Mouse (Mus musculus) forebrain, embryonic 12.5 days (tissue): Measurements from ENCODE around the gene Pacsin2. TPM values are rescaled to one million over a fixed set of nuclear protein-coding genes. Genes with fewer than 3 reads are reported as not detected.

Experiments
- ATAC-seq: fragments of 200-750 bp; cut with Nextera tagmentation; 2 replicates; pipeline ENCODE4 v1.8.0; 2017; ENCODE audit warnings: moderate TSS enrichment; ENCODE audit not compliant: low FRiP score
- H3K27ac ChIP-seq: fragments of 300-500 bp; sonication (generic); 2 replicates; pipeline ENCODE4 v1.5.1; 2016; ENCODE audit warnings: mild to moderate bottlenecking
- H3K27me3 ChIP-seq: fragments of 300-500 bp; sonication (generic); 2 replicates; pipeline ENCODE4 v1.6.1; 2016; ENCODE audit warnings: mild to moderate bottlenecking
- H3K36me3 ChIP-seq: fragments of 300-500 bp; sonication (generic); replicated peaks from 2 replicates; pipeline ENCODE4 v1.6.1; 2016; ENCODE audit warnings: mild to moderate bottlenecking
- H3K4me1 ChIP-seq: fragments of 300-500 bp; sonication (generic); 2 replicates; pipeline ENCODE4 v1.6.1; 2016
- H3K4me2 ChIP-seq: fragments of 300-500 bp; sonication (generic); 2 replicates; pipeline ENCODE4 v1.6.1; 2016; ENCODE audit warnings: mild to moderate bottlenecking, moderate library complexity
- H3K4me3 ChIP-seq: fragments of 300-500 bp; sonication (generic); replicated peaks from 2 replicates; pipeline ENCODE4 v1.5.1; 2016; ENCODE audit warnings: mild to moderate bottlenecking
- H3K9ac ChIP-seq: fragments of 300-500 bp; sonication (generic); 2 replicates; pipeline ENCODE4 v1.6.1; 2016; ENCODE audit warnings: mild to moderate bottlenecking
- H3K9me3 ChIP-seq: fragments of 300-500 bp; sonication (generic); 2 replicates; pipeline ENCODE4 v1.6.1; 2016
- WGBS: fragments of 180-500 bp; shearing (Covaris S2); methylation state at CpG from one replicate; pipeline ENCODE4 v1.1.7; 2016; 5-methylcytosine and 5-hydroxymethylcytosine counted together
- polyA plus RNA-seq: library from polyadenylated mRNA; unstranded; fragments of >200 nt; fragmentation: Nextera tagmentation; extraction: Ambion mirVana; gene quantifications from 2 replicates; pipeline ENCODE4 v1.2.1, GENCODE M21; 2016

Pacsin2 gene
- polyA plus RNA-seq, 1 experiment from 2014 or later: 37.0 TPM

- peaks cover 92% of the 10 kb centered on the region for H3K36me3 ChIP-seq
- H3K4me2 ChIP-seq: no peak overlapping the region
- 83% methylated on average over 7 of the region's 7 CpGs for WGBS
- ATAC-seq: no peak
- no peak overlapping the region for H3K4me3 ChIP-seq
- H3K4me1 ChIP-seq: no peaks in the 10 kb centered on the region
- H3K9me3 ChIP-seq: no peaks in the 10 kb centered on the region
- H3K27me3 ChIP-seq: no peaks in the 10 kb centered on the region
- H3K27ac ChIP-seq: no peak overlapping the region
- no peak overlapping the region for H3K9ac ChIP-seq
Measured at GRCm38 (mm10) chr15:83493856-83494571, 29.6 kb upstream of the Pacsin2 start.

- Histone ChIP-seq H3K4me2 (no peak overlapping the region), H3K36me3 (peaks cover 86% of the 10 kb centered on the region), H3K27me3 (no peaks in the 10 kb centered on the region), H3K27ac (no peak overlapping the region), H3K4me1 (no peaks in the 10 kb centered on the region), H3K4me3 (no peak overlapping the region), H3K9ac (no peak overlapping the region), H3K9me3 (no peaks in the 10 kb centered on the region)
- 83% methylated on average over 5 of the region's 5 CpGs for WGBS
- no peak for ATAC-seq
Measured at GRCm38 (mm10) chr15:83491891-83492290, 27.5 kb upstream of the Pacsin2 start.

DNA sequence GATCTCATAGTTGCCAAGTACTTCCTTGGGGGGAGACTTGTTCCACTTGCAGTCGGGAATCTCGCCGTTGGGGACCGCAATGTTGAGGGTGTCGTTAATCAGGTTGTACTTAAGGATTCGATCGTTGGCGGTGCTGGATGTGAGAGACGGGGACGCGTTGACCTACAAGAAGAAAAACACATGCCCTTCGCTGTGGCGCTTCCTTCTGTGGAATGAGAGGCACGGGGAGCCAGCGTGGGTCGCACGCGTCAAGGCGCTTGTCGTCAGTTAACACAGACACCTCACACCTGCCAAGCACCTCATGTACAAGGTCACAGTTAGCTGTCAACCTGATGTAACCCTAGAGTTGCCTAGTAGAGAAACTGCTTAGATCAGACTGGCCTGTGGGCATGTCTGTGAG, 25.1 kb upstream of the Pacsin2 start:
- H3K9me3 ChIP-seq: no peaks in the 10 kb centered on the region
- no peak overlapping the region for H3K4me3 ChIP-seq
- no peak overlapping the region for H3K4me2 ChIP-seq
- H3K9ac ChIP-seq: no peak overlapping the region
- H3K27ac ChIP-seq: no peak overlapping the region
- H3K27me3 ChIP-seq: no peaks in the 10 kb centered on the region
- H3K4me1 ChIP-seq: no peaks in the 10 kb centered on the region
- ATAC-seq: no peak
- H3K36me3 ChIP-seq: peaks cover 76% of the 10 kb centered on the region
- 92% methylated on average over 20 of the region's 20 CpGs for WGBS

DNA sequence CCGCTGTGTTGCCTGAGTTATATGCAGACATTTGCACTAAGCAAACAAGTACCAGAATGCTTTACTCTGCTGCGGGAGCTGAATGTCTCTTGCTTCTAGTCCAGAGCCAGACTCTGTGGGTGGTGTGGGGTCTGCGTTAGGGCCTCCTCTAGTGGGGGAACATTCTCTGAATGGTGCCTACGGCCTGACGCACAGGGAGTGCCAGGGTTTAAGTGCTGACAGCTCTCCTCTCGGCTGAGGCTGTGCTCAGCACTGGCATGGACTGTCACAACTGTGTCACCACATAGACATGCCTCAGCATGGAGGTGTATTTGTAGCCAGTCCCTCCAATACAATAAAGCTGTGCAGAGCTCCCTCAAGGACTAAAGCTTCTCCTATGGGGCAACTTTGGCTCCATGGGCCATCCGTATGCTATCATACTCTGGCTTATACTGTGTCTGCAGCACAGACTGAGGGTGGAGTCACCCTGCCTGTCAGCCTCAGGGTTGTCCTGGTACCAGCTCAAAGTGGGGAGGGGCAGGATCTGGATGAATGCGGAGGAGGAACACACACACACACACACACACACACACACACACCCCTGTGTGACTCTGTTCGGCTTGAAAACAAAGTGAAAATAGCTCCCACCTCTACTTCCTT, 23.2 kb upstream of the Pacsin2 start:
- Histone ChIP-seq H3K4me1 (no peaks in the 10 kb centered on the region), H3K27ac (no peak overlapping the region), H3K4me2 (no peak overlapping the region), H3K4me3 (no peak overlapping the region), H3K9me3 (no peaks in the 10 kb centered on the region), H3K36me3 (peaks cover 61% of the 10 kb centered on the region), H3K9ac (no peak overlapping the region), H3K27me3 (no peaks in the 10 kb centered on the region)
- 80% methylated on average over 9 of the region's 9 CpGs for WGBS
- ATAC-seq: no peak

GRCm38 (mm10) chr15:83484311-83484710, 19.9 kb upstream of the Pacsin2 start:
- no peaks in the 10 kb centered on the region for H3K4me1 ChIP-seq
- H3K9me3 ChIP-seq: no peaks in the 10 kb centered on the region
- no peak overlapping the region for H3K9ac ChIP-seq
- H3K4me2 ChIP-seq: no peak overlapping the region
- no peaks in the 10 kb centered on the region for H3K27me3 ChIP-seq
- peaks cover 32% of the 10 kb centered on the region for H3K36me3 ChIP-seq
- ATAC-seq: no peak
- no peak overlapping the region for H3K4me3 ChIP-seq
- H3K27ac ChIP-seq: no peak overlapping the region
- WGBS: 92% methylated on average over 10 of the region's 10 CpGs

- 54% methylated on average over 2 of the region's 2 CpGs for WGBS
- H3K4me1 ChIP-seq: no peaks in the 10 kb centered on the region
- H3K9ac ChIP-seq: no peak overlapping the region
- H3K27ac ChIP-seq: no peak overlapping the region
- H3K4me2 ChIP-seq: no peak overlapping the region
- H3K4me3 ChIP-seq: no peak overlapping the region
- no peak for ATAC-seq
- no peaks in the 10 kb centered on the region for H3K9me3 ChIP-seq
- H3K36me3 ChIP-seq: peaks cover 26% of the 10 kb centered on the region
- no peaks in the 10 kb centered on the region for H3K27me3 ChIP-seq
Measured at GRCm38 (mm10) chr15:83483482-83483881, 19.1 kb upstream of the Pacsin2 start.

DNA sequence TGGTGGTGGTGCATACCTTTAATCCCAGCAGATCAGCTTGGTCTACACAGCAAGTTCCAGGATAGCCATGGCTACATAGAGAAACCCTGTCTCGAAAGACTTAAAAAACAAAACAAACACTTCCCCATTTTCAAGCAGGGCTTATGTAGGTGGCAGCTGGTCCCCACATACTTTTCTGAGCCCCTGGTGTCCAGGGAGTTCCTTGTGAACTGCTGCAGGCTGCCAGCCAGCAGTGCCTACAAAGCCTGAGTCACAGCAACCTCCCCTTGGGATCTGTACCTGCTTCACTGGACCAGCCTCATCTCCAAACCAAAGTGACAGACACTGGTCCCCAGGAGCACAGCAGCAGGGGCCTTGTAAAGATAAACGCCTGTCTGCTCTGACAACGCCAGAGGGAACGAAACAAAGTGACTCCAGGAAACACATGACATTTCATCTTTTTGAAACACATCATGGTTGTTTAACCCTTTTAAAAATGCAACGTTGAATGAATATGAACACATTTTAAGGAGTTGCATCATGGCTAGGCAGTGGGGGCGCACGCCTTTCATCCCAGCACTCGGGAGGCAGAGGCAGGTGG, 18.3 kb upstream of the Pacsin2 start:
- Histone ChIP-seq H3K27ac (no peak overlapping the region), H3K4me3 (no peak overlapping the region), H3K36me3 (peaks cover 22% of the 10 kb centered on the region), H3K9ac (no peak overlapping the region), H3K4me1 (no peaks in the 10 kb centered on the region), H3K9me3 (no peaks in the 10 kb centered on the region), H3K27me3 (no peaks in the 10 kb centered on the region), H3K4me2 (no peak overlapping the region)
- 81% methylated on average over 8 of the region's 8 CpGs for WGBS
- ATAC-seq: no peak

- no peak for ATAC-seq
- Histone ChIP-seq H3K4me1 (no peaks in the 10 kb centered on the region), H3K4me2 (no peak overlapping the region), H3K36me3 (peaks cover 9% of the 10 kb centered on the region), H3K27me3 (no peaks in the 10 kb centered on the region), H3K9ac (no peak overlapping the region), H3K9me3 (no peaks in the 10 kb centered on the region), H3K4me3 (no peak overlapping the region), H3K27ac (no peak overlapping the region)
- WGBS: 75% methylated on average over 10 of the region's 10 CpGs
Measured at GRCm38 (mm10) chr15:83481236-83481780, 16.9 kb upstream of the Pacsin2 start.

DNA sequence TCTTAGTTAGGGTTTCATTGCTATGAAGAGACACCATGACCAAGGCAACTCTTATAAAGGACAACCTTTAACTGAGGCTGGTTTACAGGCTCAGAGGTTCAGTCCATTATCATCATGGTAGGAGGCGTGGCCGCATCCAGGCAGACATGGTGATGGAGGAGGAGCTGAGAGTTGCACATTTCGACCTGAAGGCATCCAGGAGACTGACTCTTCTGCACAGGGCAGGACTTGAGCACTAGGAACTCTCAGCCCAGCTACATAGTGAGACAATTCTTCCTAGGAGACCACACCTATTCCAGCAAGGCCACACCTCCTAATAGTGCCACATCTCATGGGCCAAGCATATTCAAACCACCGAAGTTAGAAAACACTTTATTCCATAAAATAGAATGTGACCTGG, 15.4 kb upstream of the Pacsin2 start:
- Histone ChIP-seq H3K4me2 (no peak overlapping the region), H3K27me3 (no peaks in the 10 kb centered on the region), H3K9ac (no peak overlapping the region), H3K36me3 (no peaks in the 10 kb centered on the region; the same call in 1 of the 2 replicates), H3K9me3 (no peaks in the 10 kb centered on the region), H3K27ac (no peak overlapping the region), H3K4me1 (no peaks in the 10 kb centered on the region), H3K4me3 (no peak overlapping the region)
- WGBS: 88% methylated on average over 4 of the region's 4 CpGs
- no peak for ATAC-seq

DNA sequence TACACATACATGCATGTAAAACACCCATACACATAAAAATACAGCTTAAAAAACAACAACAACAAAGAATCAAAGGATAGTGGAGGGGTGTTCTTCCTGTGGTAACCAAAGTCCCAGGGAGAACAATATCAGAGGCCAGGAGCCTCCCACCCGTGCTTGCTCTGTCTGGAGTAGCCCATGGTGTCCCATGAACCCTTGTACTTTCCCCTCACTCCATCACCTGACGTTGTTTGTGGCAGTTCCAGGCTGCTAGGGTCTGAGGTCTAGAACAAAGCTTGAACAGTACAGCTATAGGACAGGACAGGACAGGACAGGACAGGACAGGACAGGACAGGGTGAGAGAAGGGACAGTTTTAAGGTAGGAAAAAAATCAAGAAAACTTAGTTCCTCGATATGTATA, 13.7 kb upstream of the Pacsin2 start:
- no peaks in the 10 kb centered on the region for H3K36me3 ChIP-seq
- H3K4me3 ChIP-seq: no peak overlapping the region
- H3K4me2 ChIP-seq: no peak overlapping the region
- H3K9ac ChIP-seq: no peak overlapping the region
- WGBS: 73% methylated on average over 3 of the region's 3 CpGs
- no peak for ATAC-seq
- no peaks in the 10 kb centered on the region for H3K9me3 ChIP-seq
- H3K27me3 ChIP-seq: no peaks in the 10 kb centered on the region
- no peak overlapping the region for H3K27ac ChIP-seq
- no peaks in the 10 kb centered on the region for H3K4me1 ChIP-seq

DNA sequence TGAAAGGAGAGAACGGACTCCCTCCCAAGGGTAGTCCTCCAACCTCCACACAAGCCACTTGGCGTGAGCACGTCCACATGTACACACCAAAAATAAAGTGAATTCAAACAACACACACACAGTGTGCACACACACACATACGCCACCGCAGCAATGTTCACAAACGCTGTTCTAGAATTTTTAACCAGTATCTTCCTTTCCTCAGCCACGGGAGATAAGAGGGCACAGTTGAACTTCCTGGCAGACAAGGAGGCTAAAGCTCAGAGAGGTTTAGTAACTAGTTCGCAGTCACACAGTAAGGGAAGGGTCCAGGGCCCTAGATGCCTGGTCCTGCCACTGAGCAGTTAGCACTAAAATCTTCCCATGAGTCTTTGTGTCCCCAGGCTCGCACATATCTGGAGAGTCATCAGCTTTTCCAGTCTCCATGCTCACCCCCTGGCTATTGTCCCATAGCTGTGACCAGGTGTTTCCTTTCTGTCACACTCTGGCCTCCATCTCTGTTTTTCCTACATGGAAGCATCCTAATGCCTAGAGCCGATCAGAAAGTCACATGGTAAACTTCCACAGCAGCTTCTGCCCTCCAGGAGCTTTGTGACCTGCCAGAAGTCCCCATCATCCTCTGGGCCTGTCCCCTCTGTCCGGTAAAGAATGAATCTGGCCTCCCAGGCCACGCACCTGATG, 12.3 kb upstream of the Pacsin2 start:
- no peak overlapping the region for H3K4me3 ChIP-seq
- H3K27me3 ChIP-seq: no peaks in the 10 kb centered on the region
- H3K36me3 ChIP-seq: no peaks in the 10 kb centered on the region
- no peak for ATAC-seq
- no peak overlapping the region for H3K4me2 ChIP-seq
- H3K27ac ChIP-seq: no peak overlapping the region
- no peaks in the 10 kb centered on the region for H3K9me3 ChIP-seq
- WGBS: 91% methylated on average over 12 of the region's 12 CpGs
- no peaks in the 10 kb centered on the region for H3K4me1 ChIP-seq
- no peak overlapping the region for H3K9ac ChIP-seq

DNA sequence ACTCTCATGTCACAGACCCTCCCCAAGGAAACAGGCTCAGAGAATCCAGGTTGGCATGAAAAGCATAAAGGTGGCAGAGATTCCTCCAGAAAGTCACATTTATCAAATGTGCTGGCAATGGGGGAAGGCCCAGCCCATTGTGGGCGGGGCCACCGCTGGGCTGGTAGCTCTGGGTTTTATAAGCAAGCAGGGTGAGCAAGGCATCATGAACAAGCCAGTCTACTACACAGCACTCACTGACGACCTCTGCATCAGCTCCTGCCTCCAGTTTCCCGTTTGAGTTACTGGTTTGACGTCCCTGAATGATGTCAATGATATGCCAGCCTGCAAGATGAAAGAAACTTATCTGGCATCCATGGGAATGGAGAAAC, 10.0 kb upstream of the Pacsin2 start:
- no peak for ATAC-seq
- Histone ChIP-seq H3K27me3 (no peaks in the 10 kb centered on the region), H3K4me1 (no peaks in the 10 kb centered on the region), H3K9me3 (no peaks in the 10 kb centered on the region), H3K36me3 (no peaks in the 10 kb centered on the region), H3K27ac (no peak overlapping the region), H3K4me3 (no peak overlapping the region), H3K9ac (no peak overlapping the region), H3K4me2 (no peak overlapping the region)
- WGBS: 35% methylated on average over 5 of the region's 5 CpGs
